Mouse (Mus musculus) liver, embryonic 14.5 days (tissue): ENCODE results near the gene Hpgd. TPM values are rescaled to one million over a fixed set of nuclear protein-coding genes. Genes with fewer than 3 reads are reported as not detected.

Source experiments
- ATAC-seq: fragments of 200-750 bp; cut with Nextera tagmentation; 2 replicates; pipeline ENCODE4 v1.8.0; 2017; ENCODE audit warnings: moderate number of reproducible peaks, mild to moderate bottlenecking, moderate library complexity; ENCODE audit not compliant: insufficient read depth
- DNase-seq, 3 experiments: peaks; one replicate each; pipeline ENCODE4 v3.0.0-alpha.2; 2012 to 2013; ENCODE audit warnings: low read depth in 3 of 3, low spot score in 3 of 3
- H3K27ac ChIP-seq: fragments of 300-500 bp; sonication (generic); 2 replicates; pipeline ENCODE4 v1.5.1; 2014; ENCODE audit warnings: moderate library complexity, mild to moderate bottlenecking, control low read depth, inconsistent platforms
- H3K27me3 ChIP-seq: fragments of 300-500 bp; sonication (generic); 2 replicates; pipeline ENCODE4 v1.6.1; 2014; ENCODE audit warnings: mild to moderate bottlenecking, low read length, moderate library complexity; ENCODE audit not compliant: control insufficient read depth, insufficient read depth
- H3K36me3 ChIP-seq: fragments of 300-500 bp; sonication (generic); replicated peaks from 2 replicates; pipeline ENCODE4 v1.6.1; 2014; ENCODE audit warnings: low read depth; ENCODE audit not compliant: control insufficient read depth, insufficient read depth
- H3K4me1 ChIP-seq, 2 experiments: fragments of 200-500 bp in 1 of 2; fragments of 300-500 bp in 1 of 2; sonication (generic) in 1 of 2; replicated peaks; 2 replicates each; pipeline ENCODE4 v1.6.1; 2012 to 2014; ENCODE audit warnings: antibody characterized with exemption in 1 of 2, inconsistent platforms in 1 of 2, low read length in 1 of 2; ENCODE audit not compliant: control insufficient read depth in 2 of 2, insufficient read depth in 2 of 2
- H3K4me2 ChIP-seq: fragments of 300-500 bp; sonication (generic); 2 replicates; pipeline ENCODE4 v1.6.1; 2014; ENCODE audit warnings: low read depth, mild to moderate bottlenecking, control low read depth, moderate library complexity
- H3K4me3 ChIP-seq, 2 experiments: fragments of 200-500 bp in 1 of 2; fragments of 300-500 bp in 1 of 2; sonication (generic) in 1 of 2; 2 replicates each; pipeline ENCODE4 v1.5.1; 2012 to 2014; ENCODE audit warnings: low read depth in 2 of 2, low read length in 2 of 2, mild to moderate bottlenecking in 2 of 2, control low read depth in 1 of 2, inconsistent platforms in 1 of 2, moderate library complexity in 1 of 2; ENCODE audit not compliant: insufficient read depth in 1 of 2
- H3K9ac ChIP-seq: fragments of 300-500 bp; sonication (generic); replicated peaks from 2 replicates; pipeline ENCODE4 v1.6.1; 2014; ENCODE audit warnings: mild to moderate bottlenecking, control low read depth, moderate library complexity
- H3K9me3 ChIP-seq: fragments of 300-500 bp; sonication (generic); 2 replicates; pipeline ENCODE4 v1.6.1; 2016; ENCODE audit warnings: low read length, mixed read lengths; ENCODE audit not compliant: control insufficient read depth
- CTCF ChIP-seq: IDR thresholded peaks from 2 replicates; pipeline ENCODE4 v1.5.1; 2016; ENCODE audit warnings: antibody characterized with exemption, low read depth, control low read depth
- EP300 ChIP-seq: IDR thresholded peaks from 2 replicates; pipeline ENCODE4 v1.6.1; 2016; ENCODE audit warnings: antibody characterized with exemption, low read depth
- WGBS: fragments of 180-500 bp; shearing (Covaris S2); extraction: QIAGEN DNeasy Blood & Tissue Kit; methylation state at CpG from one replicate; pipeline ENCODE4 v1.1.7; 2014; ENCODE audit not compliant: insufficient replicate concordance; 5-methylcytosine and 5-hydroxymethylcytosine counted together
- polyA plus RNA-seq, 2 experiments: library from polyadenylated mRNA; depleted of rRNA in 1 of 2; stranded (reverse) in 1 of 2; unstranded in 1 of 2; fragments of >200 nt; fragmentation: Nextera tagmentation in 1 of 2; extraction: Ambion mirVana in 1 of 2; gene quantifications; 2 replicates each; pipeline versions ENCODE4 v1.2.1 to v1.2.3; 2012 to 2014

Hpgd gene
- polyA plus RNA-seq, 2 experiments, result 9.2 to 20.3 TPM

DNA sequence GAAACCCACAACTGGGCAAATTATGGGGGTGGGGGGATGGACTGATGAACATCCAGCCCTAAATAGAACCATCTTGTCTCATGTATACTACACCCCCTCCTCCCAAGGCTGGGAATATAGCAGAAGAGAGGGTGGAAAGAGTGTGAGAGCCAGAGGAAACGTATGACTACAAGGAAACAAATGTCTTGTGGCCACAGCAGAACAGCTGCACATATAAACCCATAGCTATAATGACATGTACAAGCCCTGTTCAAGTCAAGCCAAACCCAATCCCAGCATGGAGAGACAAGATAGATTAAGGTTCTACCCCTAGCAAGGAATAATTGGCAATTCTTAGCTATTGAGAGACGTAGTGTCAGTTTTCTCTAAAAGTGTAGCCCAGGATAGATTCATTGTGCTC, 68.8 kb downstream of the Hpgd start:
- H3K36me3 ChIP-seq, result no peaks in the 10 kb centered on the region
- no peak for TF ChIP-seq EP300
- no peak for TF ChIP-seq CTCF
- H3K4me3 ChIP-seq, result no peak overlapping the region
- H3K9ac ChIP-seq, result no peak overlapping the region
- H3K27ac ChIP-seq, result no peak overlapping the region
- DNase-seq, result no peak
- H3K27me3 ChIP-seq, result no peaks in the 10 kb centered on the region
- H3K4me1 ChIP-seq, result no peaks in the 10 kb centered on the region
- H3K9me3 ChIP-seq, result no peaks in the 10 kb centered on the region
- H3K4me2 ChIP-seq, result no peak overlapping the region
- no peak for ATAC-seq
- WGBS, result 39% methylated on average over 2 of the region's 2 CpGs
